Mouse (Mus musculus): ENCODE results near the gene Zfp963. TPM values are rescaled to one million over a fixed set of nuclear protein-coding genes. Genes with fewer than 3 reads are reported as not detected.
A peak's percentile ranks its signal among the peaks of the same experiment; 100 is the strongest.

Gene Zfp963
- 1.6 and 2.2 TPM in 2 replicates for polyA plus RNA-seq (2012; ENCODE audit: insufficient read depth, insufficient read length, missing spikeins)

DNA sequence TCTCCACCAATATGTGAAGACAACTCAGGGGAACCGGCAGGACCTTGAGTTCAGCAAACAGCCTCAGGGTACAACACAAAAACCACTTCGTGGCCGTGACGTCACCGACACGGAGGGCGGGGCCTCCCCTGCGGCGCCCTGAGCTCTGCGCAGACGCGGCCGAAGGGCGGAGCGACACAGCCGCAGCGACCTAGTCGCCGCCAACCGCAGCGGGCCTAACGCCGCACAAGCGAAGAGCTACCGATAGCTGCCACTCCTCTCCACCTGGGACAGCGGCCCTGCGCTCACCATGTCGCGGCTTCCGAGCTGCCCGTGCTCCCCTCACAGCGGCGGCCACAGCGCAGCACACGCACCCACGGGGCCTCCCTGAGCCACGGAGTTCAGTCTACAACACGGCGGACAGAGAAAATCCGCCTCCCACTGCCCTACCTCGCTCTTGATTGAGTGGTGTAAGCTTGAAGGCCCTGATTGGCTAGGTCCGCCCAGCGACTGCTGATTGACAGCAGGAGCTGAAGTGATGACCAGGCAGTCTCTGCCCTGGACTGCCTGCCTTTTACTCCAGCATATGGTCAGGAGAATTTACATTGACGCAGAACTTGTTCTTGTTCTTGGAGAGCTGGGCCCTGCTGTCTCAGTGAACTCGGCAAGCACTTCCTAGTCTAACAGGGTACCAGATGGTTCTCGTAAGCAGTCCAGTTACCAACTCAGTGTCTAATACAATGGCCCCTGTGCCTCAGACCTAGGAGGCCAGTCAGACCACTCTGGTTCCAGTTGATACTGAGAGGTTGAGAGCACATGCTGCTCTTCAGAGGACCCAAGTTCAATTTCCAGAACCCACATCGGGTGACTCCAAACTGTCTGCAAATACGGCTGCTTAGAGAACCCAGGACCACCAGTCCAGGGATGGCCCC, at the start of gene Zfp963:
Zfp963 (minus strand) TSS at position 427 of the 911 bp plus-strand sequence.
- Histone ChIP-seq H3K4me3 (ENCODE audit: insufficient read depth, low read depth, low read length) (peak within 1 kb of the TSS; percentile 77), H3K27ac (replicated peaks; ENCODE audit: low read depth, low read length) (peak within 1 kb of the TSS; percentile 90), H3K4me1 (ENCODE audit: control insufficient read depth, insufficient read depth, insufficient read length, low read length) (no peaks in the 10 kb centered on the region)

DNA sequence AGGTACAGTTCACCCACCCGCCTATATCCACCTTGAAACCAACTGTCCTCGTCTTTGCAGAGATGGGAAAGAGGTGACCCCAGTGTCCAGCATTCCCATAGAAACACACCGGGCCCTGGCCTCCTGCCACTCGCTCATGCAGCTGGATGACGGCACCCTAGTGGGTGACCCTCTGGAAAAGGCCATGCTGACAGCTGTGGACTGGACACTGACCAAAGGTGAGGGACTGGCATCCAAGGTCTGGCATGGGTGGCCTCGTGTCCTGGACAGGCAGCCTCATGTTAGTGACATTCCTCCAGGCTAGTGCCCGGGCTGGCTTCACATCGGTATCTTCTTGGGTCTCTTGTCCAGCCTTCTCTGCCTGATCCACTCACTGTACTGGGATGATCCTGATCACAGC, 49.5 kb upstream of the Zfp963 start:
- H3K4me1 ChIP-seq (ENCODE audit: control insufficient read depth, insufficient read depth, insufficient read length, low read length), result no peaks in the 10 kb centered on the region
- no peak overlapping the region for H3K27ac ChIP-seq (replicated peaks; ENCODE audit: low read depth, low read length)
- no peak overlapping the region for H3K4me3 ChIP-seq (ENCODE audit: insufficient read depth, low read depth, low read length)

GRCm38 (mm10) chr8:69797661-69798060, 47.9 kb upstream of the Zfp963 start:
- H3K27ac ChIP-seq (replicated peaks; ENCODE audit: low read depth, low read length), result no peak overlapping the region
- H3K4me3 ChIP-seq (ENCODE audit: insufficient read depth, low read depth, low read length), result no peak overlapping the region
- no peaks in the 10 kb centered on the region for H3K4me1 ChIP-seq (ENCODE audit: control insufficient read depth, insufficient read depth, insufficient read length, low read length)

GRCm38 (mm10) chr8:69796721-69797345, 47.1 kb upstream of the Zfp963 start:
- H3K27ac ChIP-seq (replicated peaks; ENCODE audit: low read depth, low read length), result no peak overlapping the region
- H3K4me3 ChIP-seq (ENCODE audit: insufficient read depth, low read depth, low read length), result no peak overlapping the region
- H3K4me1 ChIP-seq (ENCODE audit: control insufficient read depth, insufficient read depth, insufficient read length, low read length), result peaks cover 3% of the 10 kb centered on the region; the same call in 1 of the 2 replicates

DNA sequence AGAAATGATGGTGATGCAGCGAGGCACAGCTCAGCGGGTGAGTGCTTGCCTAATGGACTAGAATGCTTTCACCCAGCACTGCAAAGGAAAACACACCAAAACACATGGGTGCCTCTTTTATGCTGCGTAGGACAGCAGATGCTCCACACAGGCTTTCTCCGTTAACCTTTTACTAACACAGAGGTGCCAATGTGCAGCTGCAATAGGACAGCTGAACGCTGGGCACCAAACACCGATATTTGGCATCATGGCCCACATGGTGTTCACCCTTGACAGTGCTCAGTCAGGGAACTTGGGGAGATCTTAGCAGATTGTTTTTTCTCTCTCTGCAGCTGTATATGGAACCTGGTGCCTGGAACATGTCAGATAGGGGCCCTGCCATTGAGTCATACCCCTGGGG, 45.1 kb upstream of the Zfp963 start:
- Histone ChIP-seq H3K4me3 (ENCODE audit: insufficient read depth, low read depth, low read length) (no peak overlapping the region), H3K4me1 (ENCODE audit: control insufficient read depth, insufficient read depth, insufficient read length, low read length) (peaks cover 6% of the 10 kb centered on the region; the same call in 1 of the 2 replicates)

GRCm38 (mm10) chr8:69794096-69794495, 44.3 kb upstream of the Zfp963 start:
- Histone ChIP-seq H3K27ac (replicated peaks; ENCODE audit: low read depth, low read length) (no peak overlapping the region), H3K4me3 (ENCODE audit: insufficient read depth, low read depth, low read length) (no peak overlapping the region), H3K4me1 (ENCODE audit: control insufficient read depth, insufficient read depth, insufficient read length, low read length) (peaks cover 6% of the 10 kb centered on the region; the same call in 1 of the 2 replicates)

More for the DNA sequence above, 45.1 kb upstream of the Zfp963 start:
- H3K27ac ChIP-seq (replicated peaks; ENCODE audit: low read depth, low read length), result no peak overlapping the region

GRCm38 (mm10) chr8:69793666-69794065, 43.9 kb upstream of the Zfp963 start:
- H3K27ac ChIP-seq (replicated peaks; ENCODE audit: low read depth, low read length), result no peak overlapping the region
- H3K4me1 ChIP-seq (ENCODE audit: control insufficient read depth, insufficient read depth, insufficient read length, low read length), result peaks cover 6% of the 10 kb centered on the region; the same call in 1 of the 2 replicates
- H3K4me3 ChIP-seq (ENCODE audit: insufficient read depth, low read depth, low read length), result no peak overlapping the region

DNA sequence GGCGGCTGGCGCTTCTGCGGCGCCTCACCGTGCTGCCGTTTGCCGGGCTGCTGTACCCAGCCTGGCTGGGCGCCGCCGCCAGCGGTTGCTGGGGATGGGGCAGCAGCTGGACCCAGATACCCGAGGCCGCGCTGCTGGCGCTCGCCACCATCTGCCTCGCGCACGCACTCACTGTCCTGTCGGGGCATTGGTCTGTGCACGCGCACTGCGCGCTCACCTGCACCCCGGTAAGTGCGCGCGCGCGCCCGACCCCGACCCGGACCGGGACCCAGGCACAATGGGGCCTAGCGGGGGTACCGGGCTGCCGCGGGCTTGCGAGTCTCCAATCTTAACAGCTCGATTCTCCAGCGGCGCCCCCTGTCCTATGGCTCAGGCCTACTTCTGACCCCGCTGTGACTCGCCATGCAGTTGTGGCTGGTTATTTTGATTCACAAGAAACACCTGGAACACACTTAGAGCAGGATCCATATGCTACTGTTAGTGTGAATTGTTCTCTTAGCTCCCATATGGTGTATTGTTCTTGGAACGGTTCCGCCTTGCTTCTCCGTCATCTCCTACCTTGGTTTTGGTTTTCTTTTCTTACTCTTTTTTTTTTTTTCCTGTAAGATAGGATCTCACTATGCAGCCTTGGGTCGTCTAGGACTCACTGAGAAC, 41.8 kb upstream of the Zfp963 start:
- H3K4me1 ChIP-seq (ENCODE audit: control insufficient read depth, insufficient read depth, insufficient read length, low read length), result peaks cover 6% of the 10 kb centered on the region; the same call in 1 of the 2 replicates
- peak overlapping the region; percentile 93 for H3K4me3 ChIP-seq (ENCODE audit: insufficient read depth, low read depth, low read length)
- H3K27ac ChIP-seq (replicated peaks; ENCODE audit: low read depth, low read length), result no peak overlapping the region

GRCm38 (mm10) chr8:69790773-69791367, 41.1 kb upstream of the Zfp963 start, which contains the start of the genes Atp13a1 and Zfp866:
Atp13a1 (plus strand) TSS chr8:69791163.
Zfp866 (minus strand) TSS chr8:69791178.
- H3K4me3 ChIP-seq (ENCODE audit: insufficient read depth, low read depth, low read length), result peak within 1 kb of the TSS; percentile 93
- peaks cover 6% of the 10 kb centered on the region; the same call in 1 of the 2 replicates for H3K4me1 ChIP-seq (ENCODE audit: control insufficient read depth, insufficient read depth, insufficient read length, low read length)

GRCm38 (mm10) chr8:69790364-69790763, 40.6 kb upstream of the Zfp963 start:
- Histone ChIP-seq H3K27ac (replicated peaks; ENCODE audit: low read depth, low read length) (peak overlapping the region; percentile 58), H3K4me1 (ENCODE audit: control insufficient read depth, insufficient read depth, insufficient read length, low read length) (peaks cover 6% of the 10 kb centered on the region; the same call in 1 of the 2 replicates), H3K4me3 (ENCODE audit: insufficient read depth, low read depth, low read length) (peak overlapping the region; percentile 93)

More at GRCm38 (mm10) chr8:69790773-69791367, 41.1 kb upstream of the Zfp963 start, which contains the start of the genes Atp13a1 and Zfp866:
- H3K27ac ChIP-seq (replicated peaks; ENCODE audit: low read depth, low read length), result peak within 1 kb of the TSS; percentile 92

DNA sequence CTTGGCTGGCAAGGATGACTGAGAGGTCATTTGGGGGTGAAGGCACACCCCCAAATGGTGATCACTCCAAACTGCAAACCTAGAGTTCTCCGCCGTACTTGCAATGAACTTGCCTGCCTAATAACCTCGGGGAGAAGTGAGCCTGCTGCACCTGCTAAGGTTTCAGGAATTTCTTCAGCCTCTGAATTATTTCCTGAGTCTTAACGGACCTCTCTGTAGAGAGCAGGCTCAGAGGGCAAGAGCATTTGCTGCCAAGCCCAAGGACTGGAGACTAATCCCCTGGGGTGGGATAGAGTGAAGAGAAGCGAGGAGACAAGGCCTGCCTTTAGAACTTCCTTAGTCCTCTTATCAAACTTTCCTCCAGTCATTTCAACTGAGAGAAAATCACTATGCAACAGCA, 40.0 kb upstream of the Zfp963 start:
- H3K27ac ChIP-seq (replicated peaks; ENCODE audit: low read depth, low read length), result no peak overlapping the region; the same call in 1 of the 2 replicates
- H3K4me1 ChIP-seq (ENCODE audit: control insufficient read depth, insufficient read depth, insufficient read length, low read length), result peaks cover 6% of the 10 kb centered on the region; the same call in 1 of the 2 replicates
- no peak overlapping the region for H3K4me3 ChIP-seq (ENCODE audit: insufficient read depth, low read depth, low read length)

DNA sequence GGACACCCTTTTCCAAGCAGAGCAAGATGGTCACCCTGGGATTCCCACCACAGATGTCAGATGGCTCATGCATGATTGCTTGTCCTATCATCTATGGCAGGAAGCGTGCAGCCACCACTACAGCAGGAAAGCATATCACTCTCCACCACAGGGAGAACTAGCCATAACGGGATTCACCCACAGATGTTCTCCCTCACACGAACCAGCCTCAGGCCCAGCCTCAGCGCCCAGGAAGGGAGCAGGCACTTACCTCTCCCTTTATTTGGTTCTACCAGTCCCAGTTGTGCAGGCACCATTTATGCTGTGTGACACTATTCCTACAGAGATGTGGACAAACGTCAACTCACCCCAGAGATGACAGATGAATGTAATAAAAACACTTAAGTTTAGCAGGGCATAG, 39.3 kb upstream of the Zfp963 start:
- Histone ChIP-seq H3K27ac (replicated peaks; ENCODE audit: low read depth, low read length) (no peak overlapping the region), H3K4me1 (ENCODE audit: control insufficient read depth, insufficient read depth, insufficient read length, low read length) (peaks cover 6% of the 10 kb centered on the region; the same call in 1 of the 2 replicates), H3K4me3 (ENCODE audit: insufficient read depth, low read depth, low read length) (no peak overlapping the region)

DNA sequence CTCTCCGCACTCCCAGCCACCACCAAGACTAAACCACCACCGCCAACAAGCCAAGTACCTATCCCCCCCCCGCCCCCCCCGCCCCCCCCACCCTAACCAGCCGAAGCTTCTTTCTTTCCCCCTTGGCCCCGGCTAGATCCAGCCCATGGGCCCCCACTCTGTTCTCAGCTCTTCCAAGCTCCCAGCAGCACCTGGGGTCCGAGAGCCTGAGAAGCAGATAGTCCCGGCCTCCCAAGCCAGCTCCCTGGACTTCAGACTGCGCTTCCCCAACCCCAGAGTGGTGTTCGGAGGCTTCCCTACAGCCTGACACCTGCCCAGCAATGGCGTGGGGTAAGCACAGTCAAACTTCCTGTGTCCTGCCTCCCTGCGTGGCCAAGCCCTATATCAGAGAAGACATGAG, 27.3 kb upstream of the Zfp963 start:
- Histone ChIP-seq H3K27ac (replicated peaks; ENCODE audit: low read depth, low read length) (no peak overlapping the region), H3K4me1 (ENCODE audit: control insufficient read depth, insufficient read depth, insufficient read length, low read length) (no peaks in the 10 kb centered on the region), H3K4me3 (ENCODE audit: insufficient read depth, low read depth, low read length) (no peak overlapping the region)

- no peak overlapping the region for H3K4me3 ChIP-seq (ENCODE audit: insufficient read depth, low read depth, low read length)
- no peaks in the 10 kb centered on the region for H3K4me1 ChIP-seq (ENCODE audit: control insufficient read depth, insufficient read depth, insufficient read length, low read length)
- H3K27ac ChIP-seq (replicated peaks; ENCODE audit: low read depth, low read length), result no peak overlapping the region
Observed at GRCm38 (mm10) chr8:69775149-69775534, 25.4 kb upstream of the Zfp963 start.
